Mouse (Mus musculus) 3134 (cell line): ENCODE results near the gene Masp1.
A peak's percentile ranks its signal among the peaks of the same experiment; 100 is the strongest.

Source experiments
- DNase-seq: peaks from one replicate; pipeline ENCODE4 v3.0.0-alpha.2; 2011; ENCODE audit warnings: low spot score; ENCODE audit not compliant: insufficient read length; ENCODE audit errors: extremely low read depth

The Masp1 gene

DNA sequence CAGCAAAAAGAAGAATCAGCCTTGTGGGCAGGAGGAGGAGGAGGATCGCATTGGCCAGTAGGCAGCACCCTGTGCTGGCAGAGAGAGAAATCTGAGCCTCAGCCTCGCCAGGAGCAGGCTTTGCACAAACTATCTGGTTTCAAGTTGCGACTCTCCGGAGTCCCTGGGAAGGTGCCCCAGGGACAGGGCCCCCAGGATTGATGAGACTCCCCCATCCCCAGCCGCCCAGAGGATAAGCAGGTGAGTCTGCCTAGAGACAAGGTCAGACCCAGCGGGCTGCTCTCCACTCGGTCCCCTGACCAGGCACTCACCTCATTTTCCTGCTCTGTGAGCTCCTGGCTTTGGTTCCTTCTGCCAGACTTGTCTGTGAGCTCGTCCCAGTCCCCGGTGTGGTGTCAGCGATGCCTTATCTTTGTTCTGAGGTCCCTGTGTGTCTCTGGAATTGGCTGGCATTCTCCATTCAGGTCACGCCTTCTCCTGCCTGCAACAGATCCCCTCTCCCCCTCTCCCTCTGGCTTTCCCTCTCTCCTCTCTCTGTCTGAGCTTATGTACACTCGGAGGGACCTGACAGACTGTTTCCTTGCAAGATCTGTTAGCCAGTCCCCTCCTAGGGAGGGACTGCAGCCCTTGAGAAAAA lies at the start of gene Masp1, which contains the start of gene Rtp4:
Gene Masp1, minus strand, starts transcription at position 581 of the 637 bp plus-strand sequence.
Gene Rtp4, plus strand, starts transcription at position 57 of the 637 bp plus-strand sequence.
- DNase-seq: peak; percentile 82

DNA sequence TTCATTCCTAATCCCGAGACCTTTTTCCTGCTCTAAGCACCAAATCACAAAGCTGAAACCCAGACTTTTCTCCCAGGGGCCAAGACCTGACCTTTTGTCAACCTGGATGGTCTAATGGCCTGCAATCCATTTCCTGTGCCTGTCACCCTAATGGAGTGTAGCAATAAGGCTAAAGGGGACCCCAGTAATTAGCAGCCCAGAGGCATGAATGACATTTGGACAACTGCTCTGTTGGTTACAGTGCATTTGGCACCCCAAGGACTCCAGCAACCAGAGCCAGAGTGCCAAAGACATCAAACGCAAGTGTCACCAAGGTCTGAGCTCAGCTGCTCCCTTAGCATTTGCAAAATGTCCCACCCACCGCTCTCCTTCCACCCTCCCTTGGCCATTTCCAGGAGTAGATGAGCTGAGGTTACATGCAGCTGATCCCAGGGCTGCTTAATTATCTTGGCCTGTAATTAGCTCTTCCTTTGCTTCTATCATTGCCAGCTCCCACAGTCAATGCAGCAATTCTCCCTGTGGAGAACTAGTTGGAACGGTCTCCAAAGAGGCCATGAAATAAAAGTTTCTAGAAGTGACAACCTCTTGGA lies 47.8 kb upstream of the Masp1 start:
- no peak for DNase-seq

DNA sequence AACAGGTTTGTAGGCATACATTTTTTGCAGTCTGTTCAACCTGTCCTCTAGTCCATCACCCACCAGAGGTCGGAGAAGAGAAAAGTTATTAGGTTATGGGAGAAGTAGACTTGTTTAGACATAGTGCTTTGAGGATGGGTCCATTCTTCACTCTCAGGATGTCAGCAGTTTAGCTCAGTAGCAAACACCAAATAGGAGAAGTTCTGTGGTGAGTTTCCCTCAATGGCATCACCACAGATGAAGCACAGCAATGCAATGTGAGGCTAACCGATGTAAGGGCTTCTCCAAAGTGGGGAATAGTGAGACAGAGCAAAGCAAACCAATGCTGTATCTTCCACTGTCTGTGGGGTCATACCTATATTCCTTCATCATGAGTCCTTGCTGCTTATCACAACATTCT lies 37.1 kb upstream of the Masp1 start:
- DNase-seq: no peak

DNA sequence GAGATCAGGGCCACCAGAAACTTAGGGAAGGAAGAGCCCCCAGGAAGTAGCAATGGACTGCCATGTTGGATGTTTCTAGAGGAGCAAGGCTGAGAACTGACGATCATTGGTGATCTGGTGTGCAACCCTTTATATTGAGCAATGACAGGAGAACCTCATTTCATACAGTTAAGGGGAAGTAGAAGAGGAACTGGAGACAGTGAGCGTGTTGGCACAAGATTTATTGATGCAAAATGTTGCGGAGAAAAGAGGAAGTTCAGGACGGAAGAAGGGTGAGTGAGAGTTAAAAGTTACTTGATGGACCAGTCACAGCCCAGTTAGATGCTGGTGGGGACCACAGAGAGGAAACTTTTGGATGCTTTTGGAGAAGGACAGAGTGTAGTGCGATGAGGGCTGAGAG lies 36.6 kb upstream of the Masp1 start:
- DNase-seq: no peak

DNA sequence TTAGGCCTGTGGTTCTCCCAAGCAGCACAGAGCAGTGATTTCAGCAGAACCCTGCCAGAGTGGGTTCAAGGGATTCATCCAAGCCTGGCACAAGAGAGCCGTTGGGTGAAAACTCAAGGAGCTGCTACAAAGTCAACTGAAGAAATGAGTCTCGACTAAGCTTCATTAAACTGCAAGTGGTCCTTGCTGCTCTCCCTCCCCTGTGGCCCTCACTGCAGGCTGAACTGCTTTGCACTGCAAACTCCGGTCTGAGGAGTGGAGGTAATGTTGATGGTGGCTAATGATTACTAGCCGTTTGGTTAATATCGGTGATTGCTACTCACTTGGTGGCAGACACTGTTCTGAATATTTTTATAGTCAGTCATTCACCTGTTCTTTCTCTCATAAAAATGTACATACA lies 34.1 kb upstream of the Masp1 start:
- DNase-seq: no peak

DNA sequence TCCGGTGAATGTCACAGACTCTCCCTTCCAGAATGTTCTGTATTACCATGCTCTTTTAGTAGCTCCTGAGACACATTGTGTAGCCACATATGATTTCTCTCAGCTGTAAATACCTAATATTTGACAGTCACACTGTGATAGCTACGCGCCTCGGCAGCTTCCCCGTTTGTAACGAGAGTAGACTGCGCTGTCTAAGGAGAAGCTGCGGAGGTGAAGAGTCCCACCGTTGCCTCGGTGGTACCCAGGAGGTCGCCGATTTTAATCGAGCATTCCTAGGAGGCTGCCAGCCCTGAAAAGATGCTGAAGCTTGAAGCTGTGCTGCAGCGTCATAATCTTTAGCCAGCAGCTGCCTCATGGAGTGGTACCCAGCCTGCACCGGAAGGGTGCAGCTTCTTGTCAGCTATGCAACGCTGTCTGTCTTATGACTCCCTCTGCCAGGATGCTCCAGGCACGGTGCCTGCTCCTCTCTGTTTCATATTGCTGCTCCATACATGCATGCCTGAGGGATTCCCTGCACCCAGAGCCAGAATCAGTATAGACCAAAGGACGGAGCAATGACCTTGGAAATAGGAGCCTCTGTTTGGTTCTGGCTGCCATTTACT lies 30.5 kb upstream of the Masp1 start:
- DNase-seq: no peak

DNA sequence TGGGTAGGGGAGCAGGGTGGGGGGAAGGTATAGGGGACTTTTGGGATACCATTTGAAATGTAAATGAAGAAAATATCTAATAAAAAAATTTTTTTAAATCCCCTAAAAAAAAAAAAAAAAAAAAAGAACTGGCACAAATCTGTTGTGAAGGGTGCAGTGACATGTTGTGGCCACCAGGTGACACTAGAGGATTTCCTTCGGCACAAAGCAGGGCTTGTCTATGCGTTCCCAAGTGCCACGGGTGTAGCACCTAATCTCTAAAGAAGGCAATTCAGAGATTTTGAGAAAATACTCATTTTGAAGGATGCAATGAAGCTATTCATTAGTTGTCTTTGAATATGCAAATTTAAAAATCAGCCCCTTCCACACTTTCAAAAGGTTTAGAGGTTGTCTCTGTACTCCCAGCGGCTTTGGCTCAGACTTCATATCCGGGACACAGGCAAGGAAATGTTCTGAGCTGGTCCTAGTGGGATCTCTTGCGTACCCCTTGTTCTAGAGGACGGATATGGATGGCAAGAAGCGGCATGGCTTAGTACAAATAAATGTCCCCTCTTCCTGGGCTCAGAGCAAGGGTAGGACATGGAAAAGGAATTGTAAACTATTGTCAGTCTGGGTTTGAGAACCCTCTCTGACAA lies 29.8 kb upstream of the Masp1 start:
- DNase-seq: peak; percentile 23

DNA sequence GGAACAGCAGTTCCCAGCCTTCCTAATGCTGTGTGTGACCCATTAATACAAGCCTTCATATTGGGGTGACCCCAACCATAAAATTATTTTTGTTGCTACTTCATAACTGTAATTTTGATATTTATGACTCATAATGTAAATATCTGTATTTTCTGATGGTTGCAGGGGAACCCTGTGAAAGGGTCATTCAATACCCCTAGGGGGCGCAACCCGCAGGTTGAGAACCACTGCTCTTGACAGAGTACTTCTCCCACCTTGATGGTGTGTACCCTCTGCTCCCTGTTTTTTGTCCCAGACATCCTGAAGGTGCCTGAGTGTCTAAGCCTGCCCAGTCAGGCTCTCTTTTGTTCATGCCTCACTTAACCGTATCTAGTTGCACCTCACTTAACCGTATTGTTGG lies 27.2 kb upstream of the Masp1 start:
- no peak for DNase-seq

DNA sequence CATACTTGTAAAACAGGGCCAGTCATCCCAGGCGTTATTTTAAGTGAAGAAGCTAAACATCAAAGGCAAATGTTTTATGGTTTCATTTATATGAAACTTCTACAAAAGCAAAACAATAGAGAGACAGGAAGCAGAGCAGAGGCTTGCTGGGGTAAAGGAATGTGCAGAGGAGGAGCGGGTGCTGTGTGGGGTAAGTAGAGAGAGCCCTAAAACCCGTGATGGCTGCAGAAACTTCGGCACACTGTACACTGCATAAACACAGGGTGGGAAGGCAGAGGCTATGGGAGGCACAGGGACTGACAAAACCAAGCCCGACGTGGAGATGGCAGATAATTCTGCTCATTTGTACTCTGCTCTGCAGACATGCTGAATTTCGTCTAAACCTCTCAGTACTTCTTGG lies 23.7 kb upstream of the Masp1 start:
- DNase-seq: no peak

DNA sequence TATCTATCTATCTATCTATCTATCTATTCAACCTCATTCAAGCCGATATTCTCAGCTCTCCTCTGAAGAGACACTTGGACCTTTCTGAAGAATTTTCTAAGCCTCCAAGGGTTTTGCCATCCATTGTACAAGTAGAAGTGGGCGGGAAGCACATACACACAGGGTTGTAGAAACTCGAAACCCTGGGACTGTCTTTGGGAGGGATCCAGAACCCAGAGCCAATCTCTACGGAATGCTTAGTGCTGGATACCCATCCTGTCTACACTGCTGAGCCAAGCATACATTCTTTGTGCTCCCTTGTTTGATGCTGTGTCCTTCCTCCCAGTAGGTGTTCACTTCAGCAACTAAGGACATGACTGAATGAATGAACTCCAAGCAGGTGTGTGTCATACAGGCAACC lies 22.3 kb upstream of the Masp1 start:
- DNase-seq: no peak

DNA sequence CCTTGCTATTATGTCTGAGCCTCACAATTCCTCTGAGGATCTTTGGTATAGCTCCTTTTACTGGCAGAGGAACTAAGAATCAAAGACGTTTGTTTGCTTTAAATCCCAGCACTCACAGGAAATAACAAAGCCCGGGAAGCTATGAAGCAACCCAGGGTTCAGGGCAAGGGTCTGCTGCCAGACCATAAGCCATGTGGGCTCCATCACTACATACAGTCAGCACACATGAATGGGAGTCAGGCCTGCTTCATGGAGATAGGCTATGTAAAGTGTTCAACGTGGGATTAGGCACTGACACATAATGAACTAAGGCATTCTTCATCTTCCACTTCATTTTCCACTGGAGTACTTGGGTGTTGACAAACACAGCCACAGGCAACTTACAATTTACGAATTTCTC lies 20.4 kb upstream of the Masp1 start:
- DNase-seq: no peak

DNA sequence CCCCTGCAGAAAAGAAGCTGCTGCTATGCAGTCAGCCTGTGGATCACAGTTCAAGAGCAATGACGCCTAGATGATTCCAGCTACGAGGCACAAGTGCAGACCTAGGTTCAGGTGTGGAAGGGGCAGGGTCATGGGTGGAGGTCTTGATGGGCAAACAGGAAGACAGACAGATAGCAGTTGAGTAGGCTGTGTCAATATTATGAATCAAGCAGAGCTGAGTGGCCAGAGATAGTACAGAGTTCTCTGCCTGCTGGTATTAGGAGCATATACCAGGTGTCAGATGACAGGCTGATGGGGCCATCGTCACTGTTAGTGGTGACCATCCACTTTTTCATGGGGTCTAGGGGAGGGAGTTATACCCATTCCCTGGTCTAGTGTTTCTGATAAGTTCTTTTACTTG lies 13.1 kb upstream of the Masp1 start:
- DNase-seq: no peak

DNA sequence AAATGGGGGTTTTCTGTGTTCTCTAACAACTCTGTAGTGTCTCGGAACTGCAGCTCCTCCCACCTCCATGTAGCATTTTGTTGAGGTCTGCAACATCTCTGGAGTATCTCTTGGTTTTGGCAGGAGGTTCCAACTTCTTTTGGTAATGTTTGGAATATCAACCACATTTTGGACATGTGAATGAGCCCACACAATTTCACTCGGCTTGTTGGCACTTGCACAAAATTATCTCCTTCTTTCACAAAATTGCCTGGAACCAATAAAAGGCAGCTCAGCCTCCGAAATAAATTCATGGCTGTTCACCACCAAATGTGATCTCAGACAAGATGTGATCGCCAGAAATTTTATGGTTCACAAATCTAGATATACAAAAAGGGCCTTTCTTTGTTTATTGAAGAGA lies 8.6 kb upstream of the Masp1 start:
- no peak for DNase-seq

DNA sequence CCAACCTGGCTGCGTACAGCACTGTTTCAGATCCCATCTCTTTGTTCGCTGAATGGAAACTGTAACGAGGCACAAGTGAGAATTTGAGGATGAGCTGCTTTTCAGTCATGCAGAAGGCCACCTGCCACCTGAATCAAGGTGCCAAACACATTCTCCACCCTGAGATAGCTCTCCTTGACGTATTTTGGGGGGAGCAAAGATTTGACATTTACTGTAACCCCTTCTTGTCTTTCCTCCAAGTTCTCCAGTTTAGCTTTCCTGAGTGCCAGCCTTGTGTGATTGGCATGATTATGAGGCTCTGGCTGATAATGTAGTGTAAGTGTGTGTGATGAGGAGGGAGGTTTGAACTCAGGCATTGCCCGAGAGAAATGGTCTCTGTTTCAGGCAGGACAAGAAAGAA lies 1.5 kb upstream of the Masp1 start:
- no peak for DNase-seq

DNA sequence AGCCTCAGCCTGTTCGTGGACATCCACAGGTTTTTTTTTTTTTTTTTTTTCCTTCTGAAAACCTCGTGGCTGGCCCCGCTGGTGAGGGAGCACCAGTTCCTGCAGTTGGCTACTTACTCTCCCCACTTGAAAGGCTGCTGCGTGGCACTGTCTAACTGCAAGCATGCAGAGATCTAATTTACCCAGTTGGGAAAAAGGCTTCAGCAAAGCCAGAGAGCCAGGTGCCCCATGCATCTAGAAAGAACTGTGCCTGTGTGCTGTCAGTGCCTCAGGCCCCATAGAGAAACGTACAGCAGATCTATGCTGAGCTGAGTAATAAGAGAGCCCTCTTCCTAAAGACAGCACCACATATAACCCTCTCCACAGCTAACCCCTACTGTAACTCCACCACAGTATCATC lies 477 bp upstream of the Masp1 start:
- peak; percentile 26 for DNase-seq

DNA sequence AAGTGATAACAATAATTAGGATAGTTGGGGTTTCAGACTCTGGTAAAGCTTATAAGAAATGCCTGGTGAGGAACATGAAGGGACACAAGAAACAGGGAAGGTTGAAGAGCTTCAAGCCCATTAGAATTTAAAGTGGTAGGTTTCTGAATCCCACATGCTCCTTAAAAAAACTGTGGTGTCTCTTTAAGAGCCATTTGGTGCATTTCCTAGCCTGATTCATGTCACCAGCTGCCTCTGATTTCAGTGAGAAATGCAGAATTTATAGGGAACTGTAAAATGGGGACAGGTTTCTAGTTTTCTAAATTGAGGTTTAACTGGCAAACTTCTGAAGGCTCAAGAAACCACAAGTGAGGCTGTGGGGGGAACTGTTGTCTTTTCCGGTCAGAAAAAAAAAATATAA lies 844 bp downstream of the Masp1 start:
- no peak for DNase-seq

DNA sequence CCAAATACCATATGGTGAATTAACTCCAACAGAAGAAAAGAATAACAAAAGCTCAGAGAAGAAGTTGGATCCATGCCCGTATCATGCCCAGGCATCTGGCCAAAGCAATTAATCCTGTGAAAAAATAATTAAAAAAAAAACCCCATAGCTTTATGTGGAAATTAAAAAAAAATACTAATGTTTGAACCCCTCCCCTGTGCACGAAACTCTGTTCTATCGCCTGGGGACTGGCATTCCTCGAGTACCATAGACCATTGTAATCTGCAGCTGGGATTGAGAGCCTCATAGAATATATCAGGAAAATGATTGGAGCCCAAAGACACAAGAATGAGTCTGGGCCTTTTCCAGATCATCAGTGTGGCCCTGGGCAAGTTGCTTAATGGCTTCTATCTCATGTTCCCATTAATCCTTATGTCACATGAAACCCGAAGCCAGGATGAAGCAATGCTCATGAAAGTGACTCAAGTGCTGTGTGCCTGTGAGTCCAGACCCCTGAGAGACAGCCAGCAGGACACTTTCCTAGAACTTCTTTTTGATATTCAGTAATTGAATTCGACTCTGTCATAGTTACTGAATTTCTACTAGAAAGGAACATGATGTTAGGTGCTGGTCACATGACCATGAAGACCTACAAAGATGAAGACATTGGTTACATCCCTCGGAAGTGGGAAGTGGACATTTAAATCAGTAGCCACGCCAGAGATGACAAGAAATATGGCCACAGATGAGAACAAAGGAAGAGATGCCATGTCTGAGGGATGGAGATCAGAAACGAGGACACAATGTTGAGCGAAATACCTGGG lies 1.8 kb downstream of the Masp1 start:
- peak; percentile 45 for DNase-seq

DNA sequence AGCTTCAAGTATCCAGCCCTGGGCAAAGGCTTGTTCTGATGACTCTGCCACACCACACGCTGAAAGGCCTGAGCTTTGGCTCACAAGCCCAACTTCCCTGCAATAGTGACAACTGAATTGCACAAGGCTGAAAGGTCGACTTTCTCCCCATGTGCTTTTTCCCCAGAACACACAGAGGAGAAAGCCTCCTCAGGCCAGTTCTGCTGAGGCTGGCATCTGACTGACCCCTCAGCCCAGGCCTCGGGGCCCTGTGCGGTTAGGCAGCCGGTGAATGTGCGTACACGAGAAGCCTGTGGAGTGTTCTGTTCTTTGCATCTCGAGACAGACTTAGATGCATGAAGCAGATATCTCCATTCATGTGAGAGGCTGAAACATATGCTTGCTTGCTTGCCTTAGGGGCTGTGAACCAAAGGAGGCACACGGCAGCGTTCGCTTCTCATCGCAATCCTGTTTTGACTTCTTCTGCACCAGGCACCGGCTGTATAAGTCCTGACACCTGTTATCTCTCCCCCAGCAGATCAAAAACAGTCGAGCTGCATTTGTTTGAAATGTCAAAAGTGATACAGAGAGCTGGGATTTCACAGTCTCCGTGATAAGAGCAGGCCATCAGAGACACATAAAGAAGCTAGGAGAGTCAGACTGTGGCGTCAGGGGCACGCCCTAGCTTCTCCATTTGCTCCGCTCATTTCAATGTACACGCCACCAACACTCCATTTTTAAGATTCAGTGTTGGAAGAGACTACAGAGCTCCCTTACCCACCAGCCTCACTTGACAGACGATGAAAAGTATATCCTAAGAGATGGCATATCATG lies 2.7 kb downstream of the Masp1 start:
- DNase-seq: no peak

DNA sequence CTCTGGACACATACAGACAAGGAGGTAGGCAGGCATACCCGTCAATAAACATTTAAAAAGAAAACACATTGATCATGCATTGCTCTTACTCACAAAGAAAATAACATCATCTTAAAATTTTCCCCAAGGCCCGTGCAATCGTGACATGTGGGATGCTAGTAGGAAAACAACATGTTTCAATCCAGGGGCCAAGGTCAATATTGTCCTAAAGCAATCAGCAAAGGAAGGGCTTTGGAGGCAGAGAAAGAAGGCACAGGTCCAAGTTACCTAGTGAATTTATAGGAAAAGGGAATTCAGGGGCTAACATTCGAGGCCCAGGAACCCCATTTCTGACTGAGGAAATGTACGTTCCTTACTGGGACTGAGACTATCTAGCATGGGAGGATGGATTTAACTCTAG lies 3.4 kb downstream of the Masp1 start:
- no peak for DNase-seq

DNA sequence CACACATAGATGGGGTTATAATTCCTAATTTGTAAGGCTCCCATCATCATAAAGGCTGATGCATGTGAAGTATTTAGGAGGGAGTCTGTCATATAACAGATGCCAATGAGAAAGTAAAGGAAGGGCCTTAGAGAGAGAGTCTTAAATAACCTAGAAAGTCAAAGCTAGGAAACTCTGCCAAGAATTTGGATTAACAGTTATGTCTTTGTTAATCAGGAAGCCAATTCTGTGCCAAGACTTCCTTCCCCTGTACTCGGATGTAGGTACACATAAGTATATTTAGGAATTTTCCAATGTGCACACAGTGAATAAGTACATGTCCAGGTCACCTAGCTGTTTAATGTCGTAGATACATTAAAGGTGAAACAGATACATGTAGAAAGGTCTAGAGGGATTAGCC lies 4.0 kb downstream of the Masp1 start:
- DNase-seq: no peak
